Mouse (Mus musculus) CH12.LX (cell line): ENCODE data around the gene Etl4.

Source experiments
- BHLHE40 ChIP-seq: IDR thresholded peaks from 2 replicates; pipeline ENCODE4 v1.6.1; 2011; ENCODE audit warnings: mild to moderate bottlenecking, low read depth, low read length, improper control_type of control experiment
- CTCF ChIP-seq, 2 experiments: IDR thresholded peaks in 1 of 2; conservative IDR thresholded peaks in 1 of 2; 2 replicates each; pipeline ENCODE4 v1.5.1; 2011 to 2012; ENCODE audit warnings: low read depth in 2 of 2, low read length in 2 of 2, improper control_type of control experiment in 1 of 2, inconsistent platforms in 1 of 2, mild to moderate bottlenecking in 1 of 2, moderate library complexity in 1 of 2
- EP300 ChIP-seq: IDR thresholded peaks from 2 replicates; pipeline ENCODE4 v1.6.1; 2011; ENCODE audit warnings: low read length, improper control_type of control experiment
- GABPA ChIP-seq: IDR thresholded peaks from 2 replicates; pipeline ENCODE4 v1.6.1; 2012; ENCODE audit warnings: low read depth, low read length, improper control_type of control experiment, inconsistent platforms; ENCODE audit not compliant: insufficient replicate concordance
- HCFC1 ChIP-seq: IDR thresholded peaks from 2 replicates; pipeline ENCODE4 v1.6.1; 2012; ENCODE audit warnings: low read depth, mild to moderate bottlenecking, inconsistent platforms, low read length, improper control_type of control experiment
- JUN ChIP-seq: IDR thresholded peaks from 2 replicates; pipeline ENCODE4 v1.6.1; 2011; ENCODE audit warnings: low read depth, mild to moderate bottlenecking, low read length, improper control_type of control experiment, moderate library complexity; ENCODE audit not compliant: insufficient read depth
- MAZ ChIP-seq: IDR thresholded peaks from 2 replicates; pipeline ENCODE4 v1.6.1; 2012; ENCODE audit warnings: low read depth, mild to moderate bottlenecking, inconsistent platforms, low read length, improper control_type of control experiment, moderate library complexity
- MXI1 ChIP-seq: IDR thresholded peaks from 2 replicates; pipeline ENCODE4 v1.6.1; 2011; ENCODE audit warnings: mild to moderate bottlenecking, low read depth, low read length, improper control_type of control experiment
- PAX5 ChIP-seq: IDR thresholded peaks from 2 replicates; pipeline ENCODE4 v1.6.1; 2012; ENCODE audit warnings: low read length, inconsistent platforms, mixed read lengths
- POLR2A ChIP-seq: IDR thresholded peaks from 2 replicates; pipeline ENCODE4 v1.6.1; 2011; ENCODE audit warnings: low read depth, mild to moderate bottlenecking, improper control_type of control experiment, low read length
- RAD21 ChIP-seq: IDR thresholded peaks from 2 replicates; pipeline ENCODE4 v1.6.1; 2011; ENCODE audit warnings: low read depth, mild to moderate bottlenecking, low read length, improper control_type of control experiment, moderate library complexity
- TCF12 ChIP-seq: IDR thresholded peaks from 2 replicates; pipeline ENCODE4 v1.6.1; 2014; ENCODE audit warnings: low read depth, mild to moderate bottlenecking, inconsistent platforms, low read length, improper control_type of control experiment
- ZC3H11A ChIP-seq: IDR thresholded peaks from 2 replicates; pipeline ENCODE4 v1.6.1; 2012; ENCODE audit warnings: low read depth, mild to moderate bottlenecking, inconsistent platforms, low read length, improper control_type of control experiment
- ZMIZ1 ChIP-seq: IDR thresholded peaks from 2 replicates; pipeline ENCODE4 v1.6.1; 2012; ENCODE audit warnings: low read depth, mild to moderate bottlenecking, inconsistent platforms, low read length, improper control_type of control experiment

- no peak for TF ChIP-seq POLR2A
- TF ChIP-seq RAD21, result no peak
- no peak for TF ChIP-seq CTCF (conservative IDR thresholded peaks at IDR 0.05 in 1 of 2, IDR thresholded peaks at IDR 0.05 in 1 of 2; ENCODE audit: low read depth in 2 of 2, low read length in 2 of 2)
- TF ChIP-seq EP300, result no peak
- no peak for TF ChIP-seq ZC3H11A
- TF ChIP-seq GABPA, result no peak
- TF ChIP-seq BHLHE40, result no peak
- no peak for TF ChIP-seq PAX5
- TF ChIP-seq JUN, result no peak
- TF ChIP-seq ZMIZ1, result no peak
- no peak for TF ChIP-seq MAZ
- TF ChIP-seq HCFC1, result no peak
- TF ChIP-seq TCF12, result no peak
- no peak for TF ChIP-seq MXI1
Observed at GRCm38 (mm10) chr2:20400556-20400955, 491.0 kb downstream of the Etl4 start.
